Mouse (Mus musculus): ENCODE data around the gene Fbxw10. TPM values are rescaled to one million over a fixed set of nuclear protein-coding genes. Genes with fewer than 3 reads are reported as not detected.

Gene Fbxw10
- polyA plus RNA-seq, 1 experiment from 2014 or later, result 0.73 TPM

DNA sequence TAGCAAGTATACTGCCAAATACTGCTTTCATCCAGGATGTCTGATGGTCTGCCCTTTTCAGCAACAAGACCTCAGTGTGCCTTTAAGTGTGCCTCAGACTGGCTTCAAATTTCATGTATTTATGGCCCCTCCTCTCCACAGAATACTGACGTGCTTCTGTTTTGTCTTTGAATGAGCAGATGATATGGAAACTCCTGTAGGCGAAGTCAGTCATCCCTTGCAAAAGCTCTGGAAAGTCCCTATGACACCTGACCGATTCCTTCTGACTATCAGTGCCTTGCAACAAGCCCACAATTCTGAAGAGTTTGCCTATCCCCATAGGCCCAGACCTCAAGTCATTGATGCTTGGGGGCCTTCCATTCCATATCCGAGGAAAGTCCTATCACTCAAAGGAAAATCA lies 29.6 kb downstream of the Fbxw10 start:
- Histone ChIP-seq H3K4me2 (no peak overlapping the region), H3K4me3 (replicated peaks) (no peak overlapping the region), H3K9ac (replicated peaks) (no peak overlapping the region), H3K9me3 (no peaks in the 10 kb centered on the region), H3K4me1 (replicated peaks) (peaks cover 4% of the 10 kb centered on the region; the same call in 1 of the 2 replicates), H3K27me3 (no peaks in the 10 kb centered on the region), H3K36me3 (no peaks in the 10 kb centered on the region), H3K27ac (no peak overlapping the region)
- 76% methylated on average over 4 of the region's 4 CpGs for WGBS
- ATAC-seq (ENCODE audit: insufficient number of reproducible peaks, insufficient read depth, low FRiP score, low TSS enrichment, low read depth), result no peak

DNA sequence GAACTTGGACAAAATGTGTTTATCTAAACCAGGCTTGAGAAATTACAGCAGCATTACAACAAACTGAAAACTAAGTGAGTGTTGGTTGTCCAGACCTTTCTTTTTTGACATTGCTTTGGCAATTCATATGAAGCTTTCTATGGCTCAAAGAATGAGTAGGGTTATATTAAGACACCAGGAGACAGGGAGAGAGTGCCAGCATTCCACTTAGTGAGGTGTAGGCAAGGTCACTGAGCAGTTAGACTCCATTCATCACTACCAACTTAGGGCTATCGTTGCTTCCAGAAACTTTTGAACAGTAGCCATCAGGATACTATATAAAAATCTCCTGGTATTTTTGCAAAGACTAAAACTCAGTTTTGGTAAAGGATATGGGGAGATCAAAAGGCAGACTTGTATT lies 30.5 kb downstream of the Fbxw10 start:
- H3K4me1 ChIP-seq (replicated peaks), result peaks cover 4% of the 10 kb centered on the region; the same call in 1 of the 2 replicates
- H3K27ac ChIP-seq, result no peak overlapping the region
- no peaks in the 10 kb centered on the region; the same call in 1 of the 2 replicates for H3K36me3 ChIP-seq
- H3K9me3 ChIP-seq, result no peaks in the 10 kb centered on the region
- H3K9ac ChIP-seq (replicated peaks), result no peak overlapping the region
- H3K27me3 ChIP-seq, result no peaks in the 10 kb centered on the region
- 84% methylated on average over 1 of the region's 1 CpGs for WGBS
- no peak overlapping the region for H3K4me2 ChIP-seq
- ATAC-seq (ENCODE audit: insufficient number of reproducible peaks, insufficient read depth, low FRiP score, low TSS enrichment, low read depth), result no peak
- no peak overlapping the region for H3K4me3 ChIP-seq (replicated peaks)

DNA sequence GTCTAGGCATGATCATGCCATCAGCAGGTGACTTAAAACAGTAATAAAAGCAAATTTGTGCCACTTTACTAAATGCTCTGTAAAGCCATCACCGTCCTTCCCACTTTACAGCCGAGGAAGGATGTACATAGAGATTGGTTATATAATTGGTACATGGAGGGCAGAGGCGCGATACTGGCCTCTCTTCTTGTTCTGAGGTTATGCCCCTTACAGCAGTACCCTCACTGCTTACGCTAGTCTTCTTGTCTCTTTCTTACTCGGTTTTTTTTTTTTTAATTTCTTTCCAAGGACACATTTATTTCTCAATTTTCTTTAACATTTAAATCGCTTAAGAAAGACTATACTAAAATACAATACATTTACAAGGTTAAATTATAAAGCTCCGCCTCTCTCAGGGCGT lies 31.9 kb downstream of the Fbxw10 start:
- Histone ChIP-seq H3K4me3 (replicated peaks) (peak overlapping the region; percentile 73), H3K27ac (no peak overlapping the region), H3K4me1 (replicated peaks) (peaks cover 4% of the 10 kb centered on the region; the same call in 1 of the 2 replicates), H3K4me2 (peak overlapping the region; percentile 69), H3K27me3 (no peaks in the 10 kb centered on the region), H3K9me3 (no peaks in the 10 kb centered on the region), H3K9ac (replicated peaks) (no peak overlapping the region), H3K36me3 (peaks cover 8% of the 10 kb centered on the region; the same call in 1 of the 2 replicates)
- ATAC-seq (ENCODE audit: insufficient number of reproducible peaks, insufficient read depth, low FRiP score, low TSS enrichment, low read depth), result 0 out of 2 replicates have a peak, but pooled peaks have one; percentile 4
- WGBS, result 31% methylated on average over 9 of the region's 9 CpGs

DNA sequence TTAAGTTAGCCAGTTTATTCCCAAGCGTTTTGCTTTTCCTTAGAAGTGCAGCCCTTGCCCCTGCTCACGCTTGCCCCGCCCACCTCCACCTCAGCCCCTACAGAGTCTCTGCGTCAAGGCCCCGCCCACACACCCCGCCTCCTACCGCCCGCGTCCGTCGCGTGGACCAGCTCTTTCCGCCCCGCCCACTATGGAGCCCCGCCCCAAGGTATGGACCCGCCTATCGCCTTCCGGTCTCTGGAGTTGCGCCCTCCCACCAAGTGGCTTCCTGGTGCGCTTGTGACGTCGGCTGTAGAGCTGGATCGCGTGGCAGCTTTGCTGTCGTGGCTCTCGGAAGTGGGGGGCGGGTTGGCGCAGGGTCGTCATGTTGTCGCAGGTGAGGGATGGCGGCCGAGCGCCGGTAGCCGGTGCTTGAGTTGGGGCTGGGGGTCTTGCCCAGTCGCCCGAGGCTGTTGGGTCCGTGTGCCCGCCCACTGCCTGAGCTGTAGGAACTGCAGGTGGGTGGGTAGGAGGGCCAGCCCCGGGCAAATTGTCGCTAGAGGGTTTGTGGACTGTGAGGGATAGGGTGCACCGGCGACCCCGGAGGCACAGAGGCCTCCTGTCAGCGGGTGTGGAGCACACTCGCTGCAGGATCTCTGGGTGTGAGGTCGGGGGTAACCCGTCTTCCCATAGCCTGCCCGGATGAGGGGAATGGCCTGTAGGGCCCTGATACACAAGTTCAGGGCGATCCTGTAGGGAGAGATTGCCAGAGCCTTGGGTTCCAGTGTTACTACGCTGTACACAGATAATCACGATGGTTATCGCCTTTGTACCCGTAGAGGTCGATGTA lies 32.6 kb downstream of the Fbxw10 start, which contains the start of gene Tvp23b:
Gene Tvp23b, plus strand, starts transcription at position 236 of the 829 bp plus-strand sequence.
- Histone ChIP-seq H3K36me3 (peaks cover 15% of the 10 kb centered on the region; the same call in 1 of the 2 replicates), H3K4me1 (replicated peaks) (peaks cover 4% of the 10 kb centered on the region; the same call in 1 of the 2 replicates), H3K4me2 (peak within 1 kb of the TSS; percentile 69), H3K9ac (replicated peaks) (peak within 1 kb of the TSS; percentile 84), H3K9me3 (no peaks in the 10 kb centered on the region), H3K27me3 (no peaks in the 10 kb centered on the region), H3K27ac (peak within 1 kb of the TSS; percentile 84), H3K4me3 (replicated peaks) (peak within 1 kb of the TSS; percentile 73)
- WGBS, result 2% methylated on average over 55 of the region's 55 CpGs
- ATAC-seq (ENCODE audit: insufficient number of reproducible peaks, insufficient read depth, low FRiP score, low TSS enrichment, low read depth), result peak; percentile 96

DNA sequence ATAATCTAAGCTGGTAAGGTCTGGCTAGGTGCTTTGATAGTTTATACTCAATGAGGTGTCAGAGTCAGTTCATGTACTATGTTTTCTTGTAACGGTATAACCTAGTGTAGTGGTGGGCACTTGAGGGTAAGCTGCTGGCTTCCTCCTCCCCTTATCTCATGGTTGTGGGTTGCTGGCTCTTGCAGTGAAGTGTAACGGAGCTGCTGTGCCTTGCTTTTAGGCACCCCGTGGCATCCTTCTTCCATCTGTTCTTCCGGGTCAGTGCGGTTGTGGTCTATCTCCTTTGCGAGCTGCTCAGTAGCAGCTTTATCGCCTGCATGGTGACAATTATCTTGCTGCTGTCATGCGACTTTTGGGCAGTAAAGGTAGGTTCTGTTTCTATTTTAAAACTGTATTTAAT lies 36.5 kb downstream of the Fbxw10 start:
- 92% methylated on average over 8 of the region's 8 CpGs for WGBS
- no peak overlapping the region for H3K4me3 ChIP-seq (replicated peaks)
- no peak for ATAC-seq (ENCODE audit: insufficient number of reproducible peaks, insufficient read depth, low FRiP score, low TSS enrichment, low read depth)
- H3K27me3 ChIP-seq, result no peaks in the 10 kb centered on the region
- peaks cover 45% of the 10 kb centered on the region for H3K36me3 ChIP-seq
- no peak overlapping the region for H3K27ac ChIP-seq
- no peaks in the 10 kb centered on the region; the same call in 1 of the 2 replicates for H3K4me1 ChIP-seq (replicated peaks)
- no peak overlapping the region for H3K9ac ChIP-seq (replicated peaks)
- H3K9me3 ChIP-seq, result no peaks in the 10 kb centered on the region
- H3K4me2 ChIP-seq, result no peak overlapping the region

DNA sequence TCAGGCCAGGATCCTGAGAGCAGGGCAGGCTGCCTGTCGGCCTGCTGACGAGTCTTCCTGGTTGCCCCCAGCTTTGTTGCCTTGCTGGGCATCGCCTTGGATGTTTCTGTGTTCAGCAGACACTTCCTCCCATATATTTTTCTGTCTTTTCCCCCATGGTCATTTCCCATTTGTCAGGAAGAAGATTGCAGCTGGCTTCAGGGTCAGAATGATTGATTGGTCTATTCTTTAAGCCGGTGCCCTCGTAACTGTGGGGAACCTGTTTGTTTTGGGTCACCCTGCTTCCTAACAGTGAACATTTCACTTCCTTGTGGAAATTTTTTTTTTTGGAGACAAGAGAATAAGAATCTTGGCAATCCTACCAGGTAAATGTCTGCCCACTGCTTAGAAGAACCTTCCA lies 38.5 kb downstream of the Fbxw10 start:
- no peak overlapping the region for H3K27ac ChIP-seq
- no peak overlapping the region for H3K4me3 ChIP-seq (replicated peaks)
- no peak overlapping the region for H3K4me2 ChIP-seq
- no peak for ATAC-seq (ENCODE audit: insufficient number of reproducible peaks, insufficient read depth, low FRiP score, low TSS enrichment, low read depth)
- H3K4me1 ChIP-seq (replicated peaks), result no peaks in the 10 kb centered on the region; the same call in 1 of the 2 replicates
- H3K27me3 ChIP-seq, result no peaks in the 10 kb centered on the region
- H3K36me3 ChIP-seq, result peaks cover 60% of the 10 kb centered on the region
- 85% methylated on average over 5 of the region's 5 CpGs for WGBS
- H3K9ac ChIP-seq (replicated peaks), result no peak overlapping the region
- H3K9me3 ChIP-seq, result no peaks in the 10 kb centered on the region

DNA sequence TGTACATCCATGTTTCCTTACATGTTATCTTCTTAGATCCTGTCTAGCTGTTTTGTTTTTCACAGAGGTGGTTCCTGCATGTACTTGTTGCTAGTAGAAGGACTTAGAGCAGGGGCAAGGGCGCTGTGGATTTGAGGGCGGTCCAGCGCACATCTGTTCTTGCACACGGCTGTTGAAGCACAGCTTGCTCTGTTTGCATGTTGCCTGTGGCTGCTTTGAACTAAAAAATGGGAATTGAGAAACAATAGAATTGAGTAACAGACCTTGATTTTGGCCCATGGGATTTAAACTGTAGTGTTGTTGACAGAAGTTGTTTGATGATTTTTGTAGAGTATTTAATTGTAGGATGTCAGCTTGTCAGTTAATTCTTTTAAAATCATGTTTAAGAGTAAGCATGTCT lies 43.9 kb downstream of the Fbxw10 start:
- Histone ChIP-seq H3K4me3 (replicated peaks) (no peak overlapping the region), H3K36me3 (peaks cover 63% of the 10 kb centered on the region), H3K27ac (no peak overlapping the region), H3K27me3 (no peaks in the 10 kb centered on the region), H3K9me3 (no peaks in the 10 kb centered on the region), H3K4me2 (no peak overlapping the region), H3K4me1 (replicated peaks) (no peaks in the 10 kb centered on the region), H3K9ac (replicated peaks) (no peak overlapping the region)
- WGBS, result 83% methylated on average over 4 of the region's 4 CpGs
- no peak for ATAC-seq (ENCODE audit: insufficient number of reproducible peaks, insufficient read depth, low FRiP score, low TSS enrichment, low read depth)

DNA sequence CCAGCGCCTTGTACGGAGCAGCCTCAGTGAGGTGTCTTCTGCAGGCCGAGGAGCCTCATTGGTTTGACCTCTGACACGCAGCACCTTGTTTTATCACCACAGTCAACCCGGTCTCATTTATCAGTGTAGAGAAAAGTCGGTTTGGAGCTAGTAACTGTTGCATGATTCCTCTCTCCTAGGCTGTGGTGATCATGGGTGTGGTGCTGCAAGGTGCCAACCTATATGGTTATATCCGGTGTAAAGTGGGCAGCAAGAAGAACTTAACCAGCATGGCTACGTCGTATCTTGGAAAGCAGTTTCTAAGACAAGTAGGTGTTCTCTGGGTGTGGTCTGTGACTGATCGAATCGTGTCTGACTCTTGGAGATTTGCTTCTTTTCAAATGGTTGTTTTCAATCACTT lies 44.9 kb downstream of the Fbxw10 start:
- WGBS, result 91% methylated on average over 11 of the region's 11 CpGs
- H3K4me3 ChIP-seq (replicated peaks), result no peak overlapping the region
- peaks cover 60% of the 10 kb centered on the region for H3K36me3 ChIP-seq

DNA sequence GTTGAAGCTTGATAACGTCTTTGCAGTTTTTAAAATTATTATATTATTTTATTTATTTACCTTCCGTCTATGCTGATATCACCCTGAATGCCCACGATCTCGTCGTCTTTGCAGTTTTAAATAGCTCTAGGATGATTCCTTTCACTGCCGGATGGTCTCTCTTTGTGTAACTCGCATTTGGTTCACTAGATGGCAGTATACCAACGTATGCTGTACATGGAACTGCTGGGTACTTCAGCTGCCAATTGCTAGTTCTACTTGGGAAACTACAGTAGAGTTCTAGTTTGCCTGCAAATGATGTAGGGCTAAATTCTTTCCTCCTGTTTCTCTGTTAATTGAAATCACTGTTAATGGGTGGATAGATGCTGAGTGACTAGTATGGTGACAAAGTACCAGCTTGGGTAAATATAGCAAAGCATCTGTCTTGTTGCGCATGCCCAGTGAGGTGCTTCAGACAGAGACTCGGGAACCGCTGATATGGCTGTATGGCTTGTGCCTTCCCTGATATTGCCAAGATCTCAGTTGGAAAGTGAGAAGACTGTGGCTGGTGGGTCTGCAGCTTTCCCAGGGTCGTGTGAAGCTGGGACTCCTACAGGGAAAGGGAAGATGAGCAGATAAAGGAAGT lies 54.9 kb downstream of the Fbxw10 start:
- 37% methylated on average over 12 of the region's 12 CpGs for WGBS
- H3K9me3 ChIP-seq, result no peaks in the 10 kb centered on the region
- ATAC-seq (ENCODE audit: insufficient number of reproducible peaks, insufficient read depth, low FRiP score, low TSS enrichment, low read depth), result no peak

More for the DNA sequence above, 44.9 kb downstream of the Fbxw10 start:
- Histone ChIP-seq H3K9ac (replicated peaks) (no peak overlapping the region), H3K4me1 (replicated peaks) (no peaks in the 10 kb centered on the region), H3K27me3 (no peaks in the 10 kb centered on the region), H3K9me3 (no peaks in the 10 kb centered on the region), H3K4me2 (no peak overlapping the region), H3K27ac (no peak overlapping the region)
- ATAC-seq (ENCODE audit: insufficient number of reproducible peaks, insufficient read depth, low FRiP score, low TSS enrichment, low read depth), result no peak

DNA sequence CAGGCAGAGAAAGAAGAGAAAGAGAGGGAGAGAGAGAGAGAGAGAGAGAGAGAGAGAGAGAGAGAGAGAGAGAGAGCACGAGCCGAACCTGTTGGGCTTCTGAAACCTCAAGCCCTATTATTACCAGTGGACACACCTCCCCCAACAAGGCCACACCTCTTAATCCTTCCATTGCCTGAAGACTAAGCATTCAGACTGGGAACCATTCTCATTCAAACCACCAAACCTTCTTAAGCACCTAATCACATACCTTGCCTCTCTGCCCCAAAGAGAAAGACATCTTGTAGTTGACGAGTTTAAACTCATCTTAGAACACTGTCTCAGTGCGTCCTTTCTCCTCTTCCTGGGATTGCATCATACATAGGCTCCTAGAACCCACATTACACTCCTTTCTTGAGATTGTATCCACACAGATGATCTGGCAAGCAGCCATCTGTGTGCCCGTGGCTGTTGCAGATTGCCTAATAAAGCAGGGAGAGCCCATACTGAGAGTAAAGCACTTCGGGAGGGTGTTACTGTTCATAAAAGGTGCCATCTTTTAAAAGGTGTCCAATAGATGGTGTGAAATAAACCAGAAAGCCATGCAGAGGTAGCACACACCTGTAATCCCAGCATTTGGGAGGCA lies 57.1 kb downstream of the Fbxw10 start:
- H3K27ac ChIP-seq, result no peak overlapping the region
- no peaks in the 10 kb centered on the region for H3K9me3 ChIP-seq
- no peak overlapping the region for H3K4me2 ChIP-seq
- no peak overlapping the region for H3K9ac ChIP-seq (replicated peaks)
- WGBS, result 67% methylated on average over 6 of the region's 6 CpGs
- no peaks in the 10 kb centered on the region for H3K36me3 ChIP-seq
- ATAC-seq (ENCODE audit: insufficient number of reproducible peaks, insufficient read depth, low FRiP score, low TSS enrichment, low read depth), result no peak
- no peak overlapping the region for H3K4me3 ChIP-seq (replicated peaks)
- H3K27me3 ChIP-seq, result 0 out of 2 replicates have a peak, but pooled peaks cover 5% of the 10 kb centered on the region
- no peaks in the 10 kb centered on the region for H3K4me1 ChIP-seq (replicated peaks)

More for the DNA sequence above, 54.9 kb downstream of the Fbxw10 start:
- H3K4me3 ChIP-seq (replicated peaks), result no peak overlapping the region
- H3K36me3 ChIP-seq, result peaks cover 4% of the 10 kb centered on the region; the same call in 1 of the 2 replicates
- H3K4me2 ChIP-seq, result no peak overlapping the region
- H3K4me1 ChIP-seq (replicated peaks), result no peaks in the 10 kb centered on the region
- no peak overlapping the region for H3K27ac ChIP-seq
- no peak overlapping the region for H3K9ac ChIP-seq (replicated peaks)
- 0 out of 2 replicates have a peak, but pooled peaks cover 5% of the 10 kb centered on the region for H3K27me3 ChIP-seq

All from limb, embryonic 12.5 days (tissue).